Mouse (Mus musculus) cerebellum, postnatal 10 days (tissue): ENCODE results near the gene D10Wsu102e.
"Not testable (repeated sequence)": the region's sequence is repeated elsewhere in the genome, so short reads cannot be mapped to it uniquely, and the experiment has no call there.

Experiments
- DNase-seq, 2 experiments: peaks; one replicate each; pipeline ENCODE4 v3.0.0; 2021; ENCODE audit warnings: mixed read lengths in 2 of 2

D10Wsu102e gene

DNA sequence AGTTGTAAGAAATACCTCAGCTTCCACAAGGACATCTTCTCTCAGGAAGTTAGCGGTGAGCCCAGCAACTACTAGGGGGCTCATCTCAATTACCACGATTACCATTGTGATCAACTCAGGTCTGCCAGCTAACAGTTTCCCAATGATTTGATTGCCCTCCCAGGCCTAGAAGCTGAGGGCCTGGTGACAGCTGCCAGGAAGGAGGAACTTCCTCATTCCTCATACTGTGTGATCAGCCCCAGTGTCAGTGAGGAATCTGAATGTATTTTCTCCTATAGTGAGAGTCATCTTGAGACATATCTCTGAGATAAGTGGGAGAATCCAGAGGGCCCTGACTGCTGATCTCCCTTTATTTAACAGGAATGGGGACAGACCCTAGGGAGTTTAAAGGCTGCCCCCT lies 37.3 kb downstream of the D10Wsu102e start:
- DNase-seq = no peak

DNA sequence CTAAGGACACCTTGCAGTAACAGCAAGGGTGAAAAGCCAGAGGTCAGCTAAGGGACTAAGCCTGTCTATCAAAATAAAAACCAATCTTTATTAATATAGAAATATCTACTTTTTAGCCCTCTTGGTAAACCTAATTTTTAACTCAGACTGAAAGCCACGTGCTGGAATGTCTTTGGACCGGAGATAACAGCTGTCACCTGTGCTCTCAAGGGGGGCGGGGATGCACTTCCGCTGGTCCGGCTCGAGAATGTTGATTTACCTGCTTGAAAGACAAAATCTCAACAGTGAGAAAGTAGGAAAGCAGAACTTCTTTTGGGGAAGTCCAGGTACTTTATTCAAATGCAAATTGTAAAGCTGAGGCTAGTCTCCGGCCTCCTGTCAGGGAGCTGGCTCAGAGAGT lies 40.9 kb downstream of the D10Wsu102e start:
- DNase-seq = not testable (repeated sequence)

DNA sequence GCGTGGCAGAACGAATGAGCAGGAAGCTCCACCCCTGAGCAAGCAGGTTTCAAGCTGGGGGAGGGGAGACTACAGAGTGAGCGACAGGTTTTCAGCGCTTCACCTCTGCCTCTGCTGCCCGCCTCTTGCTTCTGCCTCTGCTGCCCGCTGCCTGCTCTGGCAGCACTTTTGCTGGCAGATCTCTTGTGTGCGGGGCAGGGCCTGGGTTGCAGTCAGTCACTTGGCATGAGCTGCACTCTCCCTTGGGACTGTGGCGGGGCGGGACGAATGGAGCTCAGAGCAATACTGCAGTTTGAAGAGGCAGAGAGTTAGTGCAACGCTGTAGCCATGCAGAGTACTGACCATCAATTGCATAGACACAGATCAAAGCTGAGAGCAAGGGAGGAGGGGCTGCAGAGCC lies 45.0 kb downstream of the D10Wsu102e start:
- DNase-seq = peak in 1 of 2 experiments; percentile 15

DNA sequence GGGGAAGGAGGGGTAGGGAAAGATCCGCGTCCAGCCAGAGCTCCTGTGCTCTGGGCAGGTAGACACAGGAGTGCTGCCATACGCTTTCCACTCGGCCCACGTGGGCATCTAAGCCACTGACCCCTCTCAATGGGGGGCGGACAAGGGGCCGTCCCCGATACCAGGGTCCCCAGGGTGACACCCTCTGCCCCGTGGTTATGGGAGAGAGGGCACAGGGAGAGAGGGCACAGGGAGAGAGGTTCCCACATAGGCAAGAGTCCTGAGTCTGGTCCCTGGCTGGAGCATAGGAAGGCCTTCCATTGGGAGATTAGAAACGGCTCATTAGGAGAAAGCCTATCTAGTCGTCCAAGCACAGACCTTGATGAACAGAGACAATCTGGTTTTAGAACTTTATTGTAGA lies 45.7 kb downstream of the D10Wsu102e start:
- DNase-seq = no peak

DNA sequence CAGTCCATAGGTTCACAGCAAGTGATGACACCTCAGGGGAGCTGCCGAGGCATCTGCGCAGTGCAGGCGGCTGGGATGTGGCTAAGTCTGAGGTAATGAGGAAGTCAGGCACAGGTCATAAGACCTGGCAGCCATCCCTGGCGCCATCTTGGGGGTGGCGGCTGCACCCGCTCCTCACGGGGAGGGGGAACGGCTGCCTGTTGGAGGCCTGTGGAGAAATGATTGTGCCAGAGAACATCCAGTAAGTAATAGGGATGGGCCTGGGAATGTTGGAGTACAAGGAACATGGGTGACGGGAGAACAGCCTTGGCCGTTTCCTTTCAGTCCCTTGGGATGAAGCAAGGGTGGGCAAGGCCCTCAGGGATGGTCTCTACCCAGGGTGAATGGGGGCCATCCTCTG lies 47.1 kb downstream of the D10Wsu102e start:
- DNase-seq = no peak

DNA sequence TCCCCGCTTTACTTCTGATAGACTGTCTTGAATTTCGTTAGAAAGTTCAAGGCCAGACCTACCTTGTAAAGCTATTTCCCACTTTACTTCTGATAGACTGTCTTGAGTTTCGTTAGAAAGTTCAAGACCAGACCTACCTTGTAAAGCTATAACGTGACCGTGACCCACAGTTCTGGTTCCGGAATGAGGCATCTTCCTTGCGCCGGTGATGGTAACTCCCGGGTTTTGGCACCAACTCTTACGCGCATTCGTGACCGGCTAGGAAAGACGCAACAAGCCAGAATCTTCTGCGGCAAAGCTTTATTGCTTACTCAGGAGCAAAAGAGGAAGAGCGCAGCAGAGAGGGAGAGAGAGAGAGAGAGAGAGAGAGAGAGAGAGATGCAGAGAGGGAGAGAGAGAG lies 58.4 kb downstream of the D10Wsu102e start:
- DNase-seq = not testable (repeated sequence)

DNA sequence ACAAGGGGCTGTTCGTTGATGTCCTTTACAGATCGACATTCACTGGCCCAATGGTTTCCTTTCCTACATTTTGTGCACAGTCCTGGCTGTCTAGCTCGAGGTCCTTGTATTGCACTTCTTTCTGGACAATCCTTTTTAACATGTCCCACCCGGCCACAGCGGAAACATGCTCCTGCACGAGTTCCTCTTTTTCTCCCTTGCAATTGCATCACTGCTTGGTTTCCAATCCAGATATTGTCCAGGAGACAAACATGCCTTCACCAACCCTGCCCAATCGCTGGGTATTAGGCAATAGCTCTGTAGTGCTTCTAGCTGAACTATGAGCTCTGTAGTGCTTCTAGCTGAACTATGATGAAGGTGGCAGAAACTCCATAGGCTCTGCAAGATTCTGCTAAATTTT lies 88.6 kb downstream of the D10Wsu102e start:
- no peak for DNase-seq

DNA sequence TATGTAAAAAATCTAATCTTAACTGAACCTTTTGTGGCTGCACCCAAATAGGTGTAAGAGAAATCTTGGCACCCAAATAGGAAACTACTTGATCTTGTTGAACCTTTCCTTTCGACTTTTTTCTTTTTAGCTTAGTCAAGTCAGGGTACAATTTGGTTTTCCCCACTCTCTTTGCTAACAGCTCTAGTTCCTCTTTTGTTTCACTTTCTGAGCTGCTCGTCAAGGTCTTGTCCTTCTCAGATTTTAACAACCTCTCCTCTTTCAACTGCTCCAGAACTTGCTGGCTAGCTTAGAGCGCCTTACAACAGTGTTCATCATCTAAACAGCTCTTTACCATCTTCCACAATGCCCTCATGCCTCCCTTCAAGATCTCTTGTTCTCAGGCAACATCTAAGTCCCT lies 97.5 kb downstream of the D10Wsu102e start:
- no peak for DNase-seq

DNA sequence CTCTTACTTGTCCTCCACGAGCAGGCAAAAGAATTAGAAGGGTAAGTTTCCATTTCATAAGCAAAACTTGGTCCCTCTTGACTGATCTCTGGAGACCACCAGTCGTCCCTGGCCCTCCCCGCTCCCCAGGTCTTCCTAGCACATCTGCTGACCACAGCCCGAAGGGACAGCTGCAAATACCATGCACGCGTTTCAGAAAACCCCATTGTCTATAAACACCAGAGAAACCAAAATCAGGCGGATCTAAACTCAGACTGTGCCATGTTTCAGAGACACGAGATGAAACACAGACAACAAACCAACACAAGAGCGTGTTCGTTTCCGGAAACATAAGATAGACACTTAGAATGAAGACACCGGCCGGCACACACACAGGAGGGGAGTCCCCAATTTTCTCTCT lies 115.2 kb downstream of the D10Wsu102e start:
- no peak for DNase-seq

DNA sequence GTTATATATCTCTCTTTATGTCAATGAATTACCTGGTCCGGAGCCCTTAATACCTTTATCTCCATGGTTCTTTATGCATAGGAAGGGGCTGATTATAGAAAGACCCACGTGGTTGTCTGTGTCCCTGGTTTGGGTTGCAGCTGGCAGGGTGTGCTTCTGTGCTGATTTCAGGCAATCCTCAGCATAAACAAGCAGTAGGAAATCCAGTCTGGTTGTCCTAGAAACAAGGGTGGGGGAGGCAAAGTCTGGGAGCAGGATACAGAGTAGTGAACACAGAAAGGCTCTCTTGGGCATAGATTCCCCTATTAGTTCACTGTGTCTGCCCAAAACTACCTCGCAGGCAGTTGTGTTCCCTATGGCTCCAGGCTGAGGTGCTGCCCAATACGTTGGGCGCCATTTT lies 117.3 kb downstream of the D10Wsu102e start:
- DNase-seq = no peak

DNA sequence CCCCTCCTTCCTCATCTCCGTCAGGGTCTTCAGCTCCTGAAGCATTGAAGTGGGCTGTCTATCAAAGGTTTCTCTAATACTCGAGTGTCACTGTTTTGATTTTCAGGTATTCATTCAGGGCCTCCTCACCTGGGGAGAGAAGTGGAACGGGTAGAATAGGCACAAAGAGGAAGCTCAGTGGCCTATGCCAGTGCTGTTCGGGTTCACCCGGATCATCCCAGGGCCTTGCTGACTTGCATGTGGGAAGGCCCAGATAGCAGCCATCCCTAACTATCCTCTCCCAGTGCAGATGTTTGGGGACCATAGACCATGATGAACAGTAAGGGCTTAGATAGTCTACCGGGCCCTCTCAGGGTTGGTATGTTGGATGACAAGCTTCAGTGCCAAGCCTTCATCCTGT lies 130.5 kb downstream of the D10Wsu102e start:
- no peak for DNase-seq

DNA sequence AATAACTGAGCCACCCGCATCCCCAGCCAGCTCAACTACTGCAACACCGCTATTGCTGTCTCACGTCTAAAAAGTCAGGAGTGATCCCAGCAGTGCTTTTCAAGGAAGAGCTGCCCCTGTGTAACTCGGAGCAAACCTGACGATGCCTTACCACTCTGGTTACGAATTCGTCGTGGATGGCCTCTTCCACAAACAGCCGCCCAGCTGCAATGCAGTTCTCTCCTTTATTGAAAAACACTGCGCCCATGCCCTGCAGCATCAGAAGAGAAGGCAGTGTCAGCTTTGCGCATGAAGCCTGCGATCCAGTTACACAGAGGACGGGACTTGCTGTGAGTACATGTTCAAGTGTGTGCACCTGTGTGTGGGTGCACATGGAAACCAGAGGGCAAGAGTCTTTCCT lies 137.3 kb downstream of the D10Wsu102e start:
- DNase-seq = no peak

DNA sequence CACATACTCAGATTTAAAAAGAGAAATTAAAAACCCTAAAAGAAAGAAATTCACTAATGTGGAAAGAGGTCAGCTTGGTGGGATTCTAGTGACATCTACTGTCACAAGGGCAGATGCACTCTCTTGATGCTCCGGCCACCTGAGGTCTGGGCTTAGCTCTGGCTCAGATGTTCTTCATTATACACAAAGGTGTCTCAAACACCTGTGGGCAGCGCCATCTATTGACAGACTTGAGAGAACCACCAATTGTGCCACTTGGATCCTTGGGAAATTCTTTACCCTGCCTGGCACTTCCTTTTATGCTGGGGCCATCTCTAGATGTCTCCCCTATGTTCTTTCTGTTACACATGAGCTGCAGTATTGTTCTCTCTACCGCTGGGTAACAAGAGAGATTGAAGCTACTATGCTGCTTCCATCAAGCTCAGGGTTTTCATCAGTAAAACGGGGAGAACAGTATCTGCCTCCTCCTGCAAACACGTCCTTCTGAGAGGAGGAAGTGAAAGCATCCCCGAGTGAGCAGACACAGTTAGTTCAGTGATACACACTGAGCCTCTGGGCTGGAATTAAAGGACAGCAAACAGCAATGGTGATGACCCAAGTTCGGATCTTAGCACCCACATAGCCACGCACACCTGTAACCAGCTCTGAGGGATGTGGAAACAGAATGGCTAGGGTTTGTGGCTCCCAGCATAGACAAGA lies 149.1 kb downstream of the D10Wsu102e start:
- DNase-seq = peak; percentile 33 to 40

DNA sequence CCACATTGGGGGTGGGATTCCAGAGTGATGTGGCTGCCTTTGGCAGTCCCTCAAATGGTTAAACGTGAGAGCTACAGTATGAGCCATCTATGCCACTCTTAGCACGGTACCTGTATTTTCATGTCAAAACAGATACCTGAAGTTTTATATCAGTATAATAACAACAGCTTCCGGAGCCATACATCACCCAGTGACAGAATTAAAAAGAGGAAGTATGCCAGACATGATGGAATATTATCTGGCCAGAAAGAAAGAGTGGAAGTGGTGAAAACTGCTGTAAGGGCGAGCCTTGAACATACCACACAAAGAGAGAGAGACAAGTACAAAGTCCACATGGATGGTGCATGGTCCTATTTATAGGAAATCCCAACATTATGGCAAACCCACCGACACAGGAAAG lies 151.3 kb downstream of the D10Wsu102e start:
- DNase-seq = no peak

DNA sequence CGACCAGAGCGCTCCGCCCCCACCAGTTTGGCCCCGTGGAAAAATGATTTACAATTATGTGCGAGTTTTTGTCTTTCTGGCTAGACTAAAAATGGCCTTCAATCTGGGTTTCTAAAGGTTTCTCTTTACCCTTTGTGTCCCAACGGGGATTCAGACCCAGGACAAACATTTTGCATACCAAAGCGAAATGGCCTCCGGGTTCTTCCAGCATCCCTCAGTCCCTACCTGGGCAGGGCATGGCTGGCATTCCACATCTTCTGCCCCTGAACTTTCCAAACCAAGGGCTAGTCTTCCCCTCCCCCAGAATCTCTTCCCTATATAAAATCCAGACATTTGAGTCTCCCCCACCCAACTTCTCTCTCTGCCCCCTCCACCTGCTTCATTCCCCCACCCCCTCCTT lies 153.7 kb downstream of the D10Wsu102e start:
- DNase-seq = no peak

DNA sequence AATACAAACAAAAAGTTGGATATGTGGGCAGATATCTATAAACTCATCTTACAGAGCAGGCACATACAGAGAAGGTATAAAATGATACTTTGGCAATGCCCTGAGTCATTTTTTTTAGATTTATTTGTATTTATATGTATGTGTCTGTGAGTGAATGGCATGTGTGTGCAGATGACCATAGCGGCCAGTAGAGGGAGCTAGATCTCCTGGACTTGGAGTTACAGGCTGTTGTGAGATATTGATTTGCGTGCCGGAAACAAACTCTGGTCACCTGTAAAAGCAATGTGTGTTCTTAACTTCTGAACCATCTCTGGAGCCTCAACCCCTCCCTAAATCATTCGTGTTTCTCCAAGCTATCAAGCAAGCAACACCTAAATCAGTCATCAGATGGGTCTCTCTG lies 161.0 kb downstream of the D10Wsu102e start:
- DNase-seq = no peak

DNA sequence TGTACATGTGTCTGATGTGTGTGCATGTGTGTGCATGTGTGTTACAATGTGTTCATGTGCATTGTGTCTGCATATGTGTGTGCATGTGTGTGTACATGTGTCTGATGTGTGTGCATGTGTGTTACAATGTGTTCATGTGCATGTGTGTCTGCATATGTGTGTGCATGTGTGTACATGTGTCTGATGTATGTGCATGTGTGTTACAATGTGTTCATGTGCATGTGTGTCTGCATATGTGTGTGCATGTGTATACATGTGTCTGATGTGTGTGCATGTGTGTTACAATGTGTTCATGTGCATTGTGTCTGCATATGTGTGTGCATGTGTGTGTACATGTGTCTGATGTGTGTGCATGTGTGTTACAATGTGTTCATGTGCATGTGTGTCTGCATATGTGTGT lies 164.2 kb downstream of the D10Wsu102e start:
- DNase-seq = not testable (repeated sequence)

DNA sequence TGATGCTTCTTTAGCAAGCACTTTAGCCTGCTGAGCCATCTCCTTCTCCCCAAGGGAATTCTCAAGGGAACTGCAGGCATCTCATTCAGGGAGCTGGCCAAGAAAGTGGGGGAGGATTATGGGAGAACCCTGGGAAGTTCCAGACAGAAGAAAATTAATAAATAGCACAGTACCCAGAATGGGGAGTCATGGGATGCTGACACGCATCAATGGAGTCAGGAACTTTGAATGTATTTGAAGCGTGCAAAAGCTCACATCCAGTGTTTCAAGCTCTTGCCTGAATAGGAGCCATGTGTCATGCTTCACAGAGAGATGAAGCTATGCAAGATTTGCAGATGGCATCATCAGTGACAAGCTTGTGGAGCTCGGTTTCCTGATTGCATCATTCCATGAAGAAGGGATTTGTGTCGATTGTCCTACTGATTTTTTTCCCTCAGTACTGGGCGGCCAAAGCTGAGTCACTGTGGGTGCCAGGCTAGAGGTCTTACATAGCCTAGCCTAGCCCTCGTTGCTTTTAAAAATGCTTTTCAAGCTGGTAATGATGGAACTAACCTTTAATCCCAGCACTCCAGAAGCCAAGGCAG lies 170.5 kb downstream of the D10Wsu102e start:
- DNase-seq = no peak

DNA sequence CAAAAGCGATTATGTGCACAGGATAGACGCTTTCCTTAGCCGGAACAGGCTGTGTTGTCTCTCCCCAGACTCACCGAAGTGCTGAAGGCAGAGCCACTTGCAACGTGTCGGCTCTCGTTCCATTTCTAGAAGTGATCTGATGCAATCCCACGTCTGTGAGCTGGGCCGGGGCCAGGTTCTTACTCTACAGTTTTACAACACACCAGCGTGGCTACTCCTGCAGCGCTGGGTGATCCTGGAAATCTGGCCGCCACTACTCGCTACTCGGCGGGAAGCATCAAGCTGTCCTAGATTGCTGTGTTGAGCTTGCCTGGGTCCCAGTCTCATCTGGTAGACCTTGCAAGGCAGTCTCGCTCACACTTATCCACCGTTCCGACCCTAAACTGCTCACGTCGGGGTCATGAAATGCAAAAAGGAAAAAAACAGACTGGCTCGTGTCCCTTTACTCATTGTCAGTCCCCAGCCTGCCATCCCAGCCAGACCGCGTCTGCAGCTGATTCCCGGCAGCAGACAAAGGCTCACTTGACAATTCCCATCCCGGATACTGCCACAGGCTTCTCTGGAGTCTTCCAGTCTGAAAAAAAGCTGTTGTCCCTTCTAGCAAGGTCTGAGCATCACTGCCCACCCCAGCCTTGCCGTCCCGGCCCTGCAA lies 173.4 kb downstream of the D10Wsu102e start:
- DNase-seq = peak; percentile 77 to 78

DNA sequence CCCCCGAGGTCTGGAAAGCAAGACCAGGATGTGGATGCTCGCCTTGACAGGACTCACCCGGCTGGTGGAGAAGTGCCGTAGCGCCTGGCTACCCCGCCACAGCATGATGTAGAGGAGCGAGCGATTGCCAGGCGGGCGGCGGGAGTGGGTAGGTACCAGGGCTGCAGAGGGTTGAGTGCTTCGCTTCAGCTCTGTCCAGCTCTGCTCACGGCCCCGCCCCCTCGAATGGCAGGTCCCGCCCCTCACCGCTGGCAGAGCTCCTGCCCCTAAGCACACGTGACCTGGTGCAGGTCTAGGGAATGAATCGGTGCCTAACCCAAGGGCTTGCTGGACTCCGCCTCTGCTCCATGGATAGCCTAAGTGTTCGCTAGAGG lies 173.9 kb downstream of the D10Wsu102e start, which contains the start of gene Aldh1l2:
Gene Aldh1l2 (minus strand): TSS at position 231 of the 374 bp plus-strand sequence.
- DNase-seq = peak; percentile 89 to 93

DNA sequence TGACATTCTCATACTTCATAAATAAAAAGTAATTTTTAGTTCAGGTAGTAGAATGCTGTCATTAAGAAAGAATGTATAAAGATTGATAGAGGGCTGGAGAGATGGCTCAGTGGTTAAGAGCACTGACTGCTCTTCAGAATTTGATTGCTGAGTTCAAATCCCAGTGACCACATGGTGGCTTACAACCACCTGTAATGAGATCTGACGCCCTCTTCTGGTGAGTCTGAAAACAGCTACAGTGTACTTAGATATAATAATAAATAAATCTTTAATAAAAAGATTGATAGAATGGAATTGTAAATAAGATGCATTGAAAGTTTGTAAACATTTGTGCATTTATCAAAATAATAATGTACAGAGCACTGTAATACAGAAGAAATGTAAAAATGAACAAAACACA lies 176.4 kb downstream of the D10Wsu102e start:
- DNase-seq = no peak
